Mouse (Mus musculus): ENCODE results near the gene Atg7.

The Atg7 gene

DNA sequence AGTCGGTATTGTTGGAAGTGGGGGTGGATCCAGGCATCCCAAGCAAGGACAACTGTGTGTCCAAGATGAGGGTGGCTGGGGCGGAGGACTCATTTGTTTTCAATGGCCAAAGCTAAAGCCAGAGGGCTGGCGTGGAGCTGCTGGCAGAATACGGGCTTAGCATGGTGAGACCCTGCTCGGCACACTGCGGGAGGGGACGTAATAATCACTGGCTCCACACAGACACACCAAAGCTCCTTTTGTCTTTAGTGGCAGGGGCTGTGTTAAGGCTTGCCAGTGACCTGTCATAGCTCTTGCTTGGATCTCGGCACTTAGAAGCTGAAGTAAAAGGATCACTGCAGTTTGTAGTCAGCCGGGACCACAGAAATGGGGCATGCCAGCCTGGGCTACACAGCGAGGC, 257.3 kb downstream of the Atg7 start:
- no peak for DNase-seq (ENCODE audit: low read depth, low spot score)

GRCm38 (mm10) chr6:114901321-114901824, 258.5 kb downstream of the Atg7 start:
- peak; percentile 69 for DNase-seq (ENCODE audit: low read depth, low spot score)

GRCm38 (mm10) chr6:114901921-114902320, 259.0 kb downstream of the Atg7 start:
- no peak for DNase-seq (ENCODE audit: low read depth, low spot score)

DNA sequence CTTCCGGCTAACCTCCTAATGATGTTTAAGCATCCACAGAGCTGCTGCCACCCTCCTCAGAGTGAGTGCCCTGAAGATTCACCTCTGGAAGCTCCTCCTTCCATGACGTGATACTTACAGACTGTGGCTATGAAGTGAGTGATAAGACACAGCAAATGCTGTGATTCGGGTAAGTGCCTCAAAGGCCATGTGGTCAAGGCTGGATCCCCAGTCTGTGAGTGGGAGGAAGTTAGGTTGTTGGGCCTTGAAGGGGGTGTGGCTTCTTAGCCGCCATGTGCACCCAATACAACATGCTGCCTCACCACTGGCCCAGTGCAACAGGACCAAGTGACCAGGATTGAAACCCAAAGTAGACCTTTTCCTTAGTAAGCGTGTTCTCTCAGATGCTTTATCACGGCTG, 261.3 kb downstream of the Atg7 start:
- DNase-seq (ENCODE audit: low read depth, low spot score) = no peak

- no peak for DNase-seq (ENCODE audit: low read depth, low spot score)
Measured at GRCm38 (mm10) chr6:114904818-114905217, 261.9 kb downstream of the Atg7 start.

GRCm38 (mm10) chr6:114905253-114906028, 262.5 kb downstream of the Atg7 start:
- DNase-seq (ENCODE audit: low read depth, low spot score) = no peak

GRCm38 (mm10) chr6:114906209-114906608, 263.3 kb downstream of the Atg7 start:
- DNase-seq (ENCODE audit: low read depth, low spot score) = no peak

- no peak for DNase-seq (ENCODE audit: low read depth, low spot score)
Measured at GRCm38 (mm10) chr6:114907459-114907858, 264.6 kb downstream of the Atg7 start.

- DNase-seq (ENCODE audit: low read depth, low spot score) = no peak
Measured at GRCm38 (mm10) chr6:114909801-114910200, 266.9 kb downstream of the Atg7 start.

Data from ZHBTc4 (cell line).